Mouse (Mus musculus): ENCODE data around the gene Awat2. TPM values are rescaled to one million over a fixed set of nuclear protein-coding genes. Genes with fewer than 3 reads are reported as not detected.
A peak's percentile ranks its signal among the peaks of the same experiment; 100 is the strongest.
"Not testable (repeated sequence)": the region's sequence is repeated elsewhere in the genome, so short reads cannot be mapped to it uniquely, and the experiment has no call there.

The Awat2 gene
- polyA plus RNA-seq (2015; fragmentation: Nextera tagmentation; extraction: Ambion mirVana): 0.58 and 0.71 TPM in 2 replicates

- H3K9ac ChIP-seq: not testable (repeated sequence)
These were observed at the start of gene Awat2 for GRCm38 (mm10) chrX:100442617-100443016. Gene Awat2 (minus strand): TSS chrX:100442717.

GRCm38 (mm10) chrX:100480317-100480716 lies 37.8 kb upstream of the Awat2 start:
- no peak overlapping the region for H3K9ac ChIP-seq
- no peak overlapping the region for H3K27ac ChIP-seq
- no peak overlapping the region for H3K4me2 ChIP-seq
- no peak overlapping the region for H3K4me3 ChIP-seq (replicated peaks)
- H3K4me1 ChIP-seq: no peaks in the 10 kb centered on the region
- no peaks in the 10 kb centered on the region for H3K36me3 ChIP-seq
- 34% methylated on average over 3 of the region's 3 CpGs for WGBS
- no peaks in the 10 kb centered on the region for H3K9me3 ChIP-seq
- H3K27me3 ChIP-seq (replicated peaks): 0 out of 2 replicates have a peak, but pooled peaks cover 3% of the 10 kb centered on the region
- ATAC-seq (ENCODE audit: insufficient read depth, low FRiP score, low read depth): peak; percentile 73

More at GRCm38 (mm10) chrX:100442617-100443016, at the start of gene Awat2:
- H3K27ac ChIP-seq; H3K9me3 ChIP-seq; H3K36me3 ChIP-seq; H3K27me3 ChIP-seq (replicated peaks); H3K4me1 ChIP-seq; H3K4me2 ChIP-seq; ATAC-seq (ENCODE audit: insufficient read depth, low FRiP score, low read depth); H3K4me3 ChIP-seq (replicated peaks): not testable (repeated sequence)
- WGBS: 82% methylated on average over 2 of the region's 2 CpGs

GRCm38 (mm10) chrX:100475569-100476223 lies 33.2 kb upstream of the Awat2 start:
- no peaks in the 10 kb centered on the region for H3K9me3 ChIP-seq
- H3K36me3 ChIP-seq: no peaks in the 10 kb centered on the region
- H3K9ac ChIP-seq: no peak overlapping the region
- no peak overlapping the region for H3K27ac ChIP-seq
- H3K4me3 ChIP-seq (replicated peaks): no peak overlapping the region
- 67% methylated on average over 4 of the region's 4 CpGs for WGBS
- no peaks in the 10 kb centered on the region for H3K27me3 ChIP-seq (replicated peaks)
- no peak for ATAC-seq (ENCODE audit: insufficient read depth, low FRiP score, low read depth)
- no peak overlapping the region for H3K4me2 ChIP-seq
- H3K4me1 ChIP-seq: no peaks in the 10 kb centered on the region

- H3K9me3 ChIP-seq: no peaks in the 10 kb centered on the region
- 78% methylated on average over 3 of the region's 3 CpGs for WGBS
- H3K4me3 ChIP-seq (replicated peaks): no peak overlapping the region
- no peak for ATAC-seq (ENCODE audit: insufficient read depth, low FRiP score, low read depth)
- no peaks in the 10 kb centered on the region for H3K27me3 ChIP-seq (replicated peaks)
- no peaks in the 10 kb centered on the region for H3K4me1 ChIP-seq
- no peaks in the 10 kb centered on the region for H3K36me3 ChIP-seq
- no peak overlapping the region for H3K27ac ChIP-seq
- H3K9ac ChIP-seq: no peak overlapping the region
- H3K4me2 ChIP-seq: no peak overlapping the region
These were observed 29.0 kb upstream of the Awat2 start for GRCm38 (mm10) chrX:100471491-100471890.

- 88% methylated on average over 3 of the region's 3 CpGs for WGBS
- Histone ChIP-seq H3K27ac (no peak overlapping the region), H3K9ac (no peak overlapping the region), H3K27me3 (replicated peaks) (no peaks in the 10 kb centered on the region), H3K4me1 (no peaks in the 10 kb centered on the region), H3K4me3 (replicated peaks) (no peak overlapping the region), H3K36me3 (no peaks in the 10 kb centered on the region), H3K9me3 (no peaks in the 10 kb centered on the region), H3K4me2 (no peak overlapping the region)
- no peak for ATAC-seq (ENCODE audit: insufficient read depth, low FRiP score, low read depth)
These were observed 27.6 kb upstream of the Awat2 start for GRCm38 (mm10) chrX:100470126-100470525.

- WGBS: 62% methylated on average over 4 of the region's 4 CpGs
- no peaks in the 10 kb centered on the region for H3K4me1 ChIP-seq
- no peaks in the 10 kb centered on the region for H3K27me3 ChIP-seq (replicated peaks)
- H3K9ac ChIP-seq: no peak overlapping the region
- no peak overlapping the region for H3K4me3 ChIP-seq (replicated peaks)
- H3K36me3 ChIP-seq: no peaks in the 10 kb centered on the region
- no peak overlapping the region for H3K4me2 ChIP-seq
- no peaks in the 10 kb centered on the region for H3K9me3 ChIP-seq
- no peak overlapping the region for H3K27ac ChIP-seq
- no peak for ATAC-seq (ENCODE audit: insufficient read depth, low FRiP score, low read depth)
These were observed 25.5 kb upstream of the Awat2 start for GRCm38 (mm10) chrX:100468047-100468446.

- Histone ChIP-seq H3K9ac (no peak overlapping the region), H3K27me3 (replicated peaks) (no peaks in the 10 kb centered on the region), H3K27ac (no peak overlapping the region), H3K36me3 (no peaks in the 10 kb centered on the region), H3K4me1 (no peaks in the 10 kb centered on the region), H3K4me3 (replicated peaks) (no peak overlapping the region), H3K9me3 (no peaks in the 10 kb centered on the region), H3K4me2 (no peak overlapping the region)
- 86% methylated on average over 7 of the region's 7 CpGs for WGBS
- ATAC-seq (ENCODE audit: insufficient read depth, low FRiP score, low read depth): no peak
These were observed 1.0 kb upstream of the Awat2 start for GRCm38 (mm10) chrX:100443532-100443931.

GRCm38 (mm10) chrX:100432311-100432710 lies 10.2 kb downstream of the Awat2 start:
- Histone ChIP-seq H3K4me3 (replicated peaks) (no peak overlapping the region), H3K36me3 (no peaks in the 10 kb centered on the region), H3K27me3 (replicated peaks) (0 out of 2 replicates have a peak, but pooled peaks cover 3% of the 10 kb centered on the region), H3K9me3 (no peaks in the 10 kb centered on the region), H3K27ac (no peak overlapping the region), H3K9ac (no peak overlapping the region), H3K4me2 (no peak overlapping the region), H3K4me1 (no peaks in the 10 kb centered on the region)
- no peak for ATAC-seq (ENCODE audit: insufficient read depth, low FRiP score, low read depth)
- WGBS: 75% methylated on average over 3 of the region's 3 CpGs

- Histone ChIP-seq H3K4me3 (replicated peaks) (no peak within 1 kb of the TSS), H3K4me2 (no peak within 1 kb of the TSS), H3K27me3 (replicated peaks) (no peaks in the 10 kb centered on the region)
These were observed 13.8 kb downstream of the Awat2 start, which contains the start of gene Otud6a for GRCm38 (mm10) chrX:100428693-100429092. Gene Otud6a (plus strand): TSS chrX:100429013.

GRCm38 (mm10) chrX:100409245-100409644 lies 33.3 kb downstream of the Awat2 start:
- no peaks in the 10 kb centered on the region for H3K36me3 ChIP-seq
- no peaks in the 10 kb centered on the region for H3K9me3 ChIP-seq
- H3K4me2 ChIP-seq: no peak overlapping the region
- no peak overlapping the region for H3K4me3 ChIP-seq (replicated peaks)
- no peak overlapping the region for H3K27ac ChIP-seq
- H3K27me3 ChIP-seq (replicated peaks): no peaks in the 10 kb centered on the region
- no peak overlapping the region for H3K9ac ChIP-seq
- ATAC-seq (ENCODE audit: insufficient read depth, low FRiP score, low read depth): no peak
- H3K4me1 ChIP-seq: no peaks in the 10 kb centered on the region
- 63% methylated on average over 1 of the region's 1 CpGs for WGBS

More at GRCm38 (mm10) chrX:100428693-100429092, 13.8 kb downstream of the Awat2 start, which contains the start of gene Otud6a:
- Histone ChIP-seq H3K4me1 (no peaks in the 10 kb centered on the region), H3K27ac (no peak within 1 kb of the TSS), H3K36me3 (no peaks in the 10 kb centered on the region), H3K9ac (no peak within 1 kb of the TSS), H3K9me3 (no peaks in the 10 kb centered on the region)
- ATAC-seq (ENCODE audit: insufficient read depth, low FRiP score, low read depth): no peak
- 90% methylated on average over 21 of the region's 21 CpGs for WGBS

GRCm38 (mm10) chrX:100401657-100402056 lies 40.9 kb downstream of the Awat2 start:
- Histone ChIP-seq H3K9me3 (no peaks in the 10 kb centered on the region), H3K4me1 (no peaks in the 10 kb centered on the region), H3K4me3 (replicated peaks) (no peak overlapping the region), H3K27ac (no peak overlapping the region), H3K36me3 (no peaks in the 10 kb centered on the region), H3K9ac (no peak overlapping the region), H3K4me2 (no peak overlapping the region), H3K27me3 (replicated peaks) (no peaks in the 10 kb centered on the region)
- 78% methylated on average over 5 of the region's 5 CpGs for WGBS
- ATAC-seq (ENCODE audit: insufficient read depth, low FRiP score, low read depth): no peak

GRCm38 (mm10) chrX:100400900-100401299 lies 41.6 kb downstream of the Awat2 start:
- no peaks in the 10 kb centered on the region for H3K27me3 ChIP-seq (replicated peaks)

More at GRCm38 (mm10) chrX:100400900-100401299, 41.6 kb downstream of the Awat2 start:
- ATAC-seq (ENCODE audit: insufficient read depth, low FRiP score, low read depth): no peak
- Histone ChIP-seq H3K27ac (no peak overlapping the region), H3K4me1 (no peaks in the 10 kb centered on the region), H3K36me3 (no peaks in the 10 kb centered on the region), H3K9me3 (no peaks in the 10 kb centered on the region), H3K4me2 (no peak overlapping the region), H3K9ac (no peak overlapping the region), H3K4me3 (replicated peaks) (no peak overlapping the region)

All from stomach, embryonic 15.5 days (tissue).